Mouse (Mus musculus): Measurements from ENCODE around the gene Gm45716. TPM values are rescaled to one million over a fixed set of nuclear protein-coding genes. Genes with fewer than 3 reads are reported as not detected.

Gm45716 gene
- polyA plus RNA-seq, 1 experiment: 3.5 TPM

DNA sequence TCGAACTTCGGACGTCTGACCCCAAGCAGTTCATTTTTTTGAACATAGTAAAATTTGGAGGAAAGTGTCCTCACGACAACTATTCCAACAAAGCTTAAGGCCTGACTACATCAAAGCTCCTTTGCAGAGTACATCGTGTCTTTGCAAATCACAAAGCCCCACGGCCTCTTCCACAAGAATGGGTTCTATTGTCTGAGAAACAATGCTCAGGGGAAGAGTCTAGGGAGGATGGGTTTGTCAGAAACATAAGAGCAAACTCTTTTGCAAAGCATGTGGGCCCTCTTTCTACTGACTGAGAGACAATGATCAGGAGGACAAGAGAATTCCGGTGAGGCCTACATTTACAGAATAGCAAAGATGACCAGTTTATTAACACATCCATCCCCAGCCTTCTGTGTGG is 26.8 kb downstream of the Gm45716 start:
- no peak for DNase-seq (ENCODE audit: low spot score)

GRCm38 (mm10) chr11:90220022-90220645 is 32.7 kb downstream of the Gm45716 start:
- DNase-seq (ENCODE audit: low spot score): no peak

DNA sequence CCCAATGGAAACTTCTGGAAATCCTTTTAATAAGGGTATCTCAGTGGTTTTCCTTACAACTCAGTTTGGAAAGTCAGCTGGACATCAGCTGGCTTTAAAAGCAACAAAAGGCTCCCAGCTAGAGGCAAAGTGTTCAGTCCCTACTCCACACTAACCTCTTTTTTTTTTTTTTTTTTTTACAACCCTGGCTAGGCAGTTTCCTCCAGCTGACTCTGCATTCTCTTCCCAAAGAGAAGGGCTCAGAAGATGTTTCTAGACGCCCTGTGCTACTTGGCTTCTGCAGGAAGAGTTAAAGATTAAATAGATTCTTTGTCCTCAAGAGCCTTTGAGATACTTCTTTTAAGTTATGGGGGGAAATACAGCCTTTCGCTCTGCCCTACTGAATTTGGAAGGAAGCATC is 33.3 kb downstream of the Gm45716 start:
- DNase-seq (ENCODE audit: low spot score): no peak

GRCm38 (mm10) chr11:90224914-90225470 is 37.5 kb downstream of the Gm45716 start:
- no peak for DNase-seq (ENCODE audit: low spot score)

DNA sequence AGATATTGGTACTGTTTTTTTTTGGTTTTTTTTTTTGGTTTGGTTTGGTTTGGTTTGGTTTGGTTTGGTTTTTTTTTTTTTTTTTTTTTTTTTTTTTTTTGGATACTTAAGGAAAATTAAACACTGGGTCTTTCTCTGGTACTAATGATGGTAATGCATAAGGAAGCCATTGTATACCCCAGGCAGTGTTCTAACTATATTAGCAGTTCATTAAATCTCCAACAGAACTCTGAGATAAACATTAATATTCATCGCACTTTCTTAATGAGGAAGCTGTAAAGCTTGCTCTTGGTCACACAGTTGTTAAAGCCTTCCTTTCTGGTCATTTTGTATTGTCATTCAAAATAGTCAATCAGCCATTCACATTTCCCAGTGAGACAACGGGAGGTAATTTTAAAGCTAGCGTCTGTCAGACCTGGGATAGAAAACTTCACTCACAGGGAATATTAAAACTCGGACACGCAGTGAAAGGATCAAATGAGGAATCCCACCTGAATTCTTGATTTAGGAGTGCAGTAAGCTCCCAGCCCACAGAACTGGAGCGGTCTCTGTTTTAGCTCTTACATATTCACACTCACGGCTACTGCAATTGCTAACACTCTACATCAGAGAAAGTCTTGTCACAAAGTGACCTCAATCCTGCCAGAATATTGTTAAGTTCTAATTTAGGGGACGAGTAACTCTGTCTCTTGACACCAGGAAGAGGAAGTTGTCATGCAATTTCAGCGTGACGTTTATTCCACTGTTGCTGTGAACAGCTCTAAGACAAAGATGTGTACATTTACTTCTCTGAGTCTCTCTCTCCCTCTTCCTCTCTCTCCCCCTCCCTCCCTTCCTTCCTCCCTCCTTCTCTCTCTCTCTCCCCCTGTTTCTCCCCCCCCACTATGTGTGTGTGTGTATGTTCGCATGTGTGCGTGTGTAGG is 39.8 kb downstream of the Gm45716 start:
- DNase-seq (ENCODE audit: low spot score): no peak

GRCm38 (mm10) chr11:90228251-90228949 is 40.9 kb downstream of the Gm45716 start:
- DNase-seq (ENCODE audit: low spot score): no peak

DNA sequence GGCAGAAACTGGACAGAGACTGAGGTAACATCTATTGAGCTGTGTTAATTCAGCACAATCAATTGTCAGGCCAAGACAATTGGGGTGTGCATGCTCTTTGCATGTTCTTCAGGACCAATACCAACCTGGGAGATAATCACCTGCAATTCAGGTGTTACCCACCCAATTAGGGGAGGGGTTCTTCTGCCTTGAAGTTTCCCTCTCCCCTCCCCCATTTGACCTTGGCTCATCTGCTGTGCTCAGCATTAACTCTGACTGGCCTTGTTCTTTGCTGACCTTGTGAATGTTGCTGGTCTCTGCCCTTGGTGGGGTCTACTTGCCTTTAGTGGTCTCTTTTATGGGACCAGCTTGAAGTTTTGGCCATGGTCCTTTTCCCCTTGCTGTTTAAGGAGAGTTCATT is 42.3 kb downstream of the Gm45716 start:
- no peak for DNase-seq (ENCODE audit: low spot score)

GRCm38 (mm10) chr11:90230671-90231070 is 43.2 kb downstream of the Gm45716 start:
- DNase-seq (ENCODE audit: low spot score): no peak

DNA sequence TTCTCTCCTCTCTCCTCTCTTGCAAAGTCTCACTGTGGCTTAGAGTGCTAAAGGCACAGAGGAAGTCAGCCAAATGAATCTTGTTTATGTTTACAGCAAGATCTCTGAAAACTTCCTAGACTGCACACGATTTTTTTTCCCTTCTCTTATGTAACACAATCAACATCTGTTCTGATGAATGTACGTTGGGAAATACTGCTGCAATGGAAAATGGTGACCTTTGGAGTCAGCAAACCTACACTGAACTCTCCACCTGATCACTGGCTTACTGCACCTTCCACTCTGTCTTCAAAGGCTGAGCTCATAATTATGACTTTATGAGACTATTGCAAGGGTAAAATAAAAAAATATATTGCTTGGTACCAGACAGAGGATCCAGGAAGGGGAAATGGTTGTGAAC is 44.1 kb downstream of the Gm45716 start:
- no peak for DNase-seq (ENCODE audit: low spot score)

DNA sequence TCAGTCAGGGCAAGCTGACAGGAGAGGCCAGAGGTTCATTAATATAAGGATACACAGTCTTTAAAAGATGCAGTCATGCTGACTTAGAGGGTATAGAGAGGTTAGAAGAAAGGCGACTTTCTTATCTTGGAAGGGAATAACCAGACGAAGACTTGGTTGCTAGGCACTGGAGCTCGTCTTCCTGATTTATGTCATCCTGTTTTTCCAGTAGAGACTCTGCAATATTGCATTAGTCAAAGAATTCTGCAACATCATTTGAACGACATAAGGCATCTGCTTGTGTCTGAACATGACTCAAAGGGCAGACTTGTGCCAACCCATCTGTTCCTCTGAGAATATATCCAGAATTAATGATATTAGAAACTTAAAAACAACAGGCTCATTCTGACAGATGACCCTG is 45.2 kb downstream of the Gm45716 start:
- DNase-seq (ENCODE audit: low spot score): no peak

GRCm38 (mm10) chr11:90235221-90235620 is 47.7 kb downstream of the Gm45716 start:
- DNase-seq (ENCODE audit: low spot score): no peak

DNA sequence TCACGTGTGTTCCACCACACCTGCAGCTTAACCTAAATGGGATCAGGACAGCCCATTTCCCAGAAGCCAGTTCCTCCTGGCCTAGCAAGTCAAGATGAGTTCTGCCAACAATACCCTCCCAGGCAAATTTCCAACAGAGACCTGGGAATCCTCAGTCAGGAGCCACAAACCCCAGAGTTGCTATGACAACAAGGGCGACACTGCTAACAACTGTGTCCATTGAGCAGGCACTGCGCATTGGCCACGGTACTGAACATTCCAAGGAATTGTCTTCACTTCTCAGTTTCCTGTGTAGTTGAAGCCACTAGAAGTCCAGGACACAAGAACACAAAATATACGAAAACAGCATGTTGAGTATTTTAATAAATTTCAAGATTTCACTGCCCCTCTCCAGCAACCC is 50.1 kb downstream of the Gm45716 start:
- DNase-seq (ENCODE audit: low spot score): no peak

DNA sequence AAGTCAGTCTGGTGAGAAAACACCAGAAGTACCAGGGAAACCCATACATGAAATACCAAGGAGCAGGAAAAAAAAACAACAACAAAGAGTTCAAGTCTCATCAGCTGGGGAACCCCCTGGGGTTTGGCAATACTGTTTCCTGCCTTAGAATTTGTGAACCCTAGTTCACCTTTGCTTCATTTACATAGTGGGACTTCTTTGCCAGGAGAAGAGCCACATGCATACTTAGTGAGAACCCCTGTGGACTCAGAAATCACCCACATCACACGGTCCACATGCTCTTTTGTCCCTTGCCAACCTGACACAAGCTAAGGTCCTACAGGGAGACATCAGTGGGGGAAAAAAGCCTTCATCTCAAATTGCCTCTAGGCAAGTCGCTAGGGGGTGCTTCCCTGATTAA is 51.2 kb downstream of the Gm45716 start:
- no peak for DNase-seq (ENCODE audit: low spot score)

GRCm38 (mm10) chr11:90240652-90241330 is 53.3 kb downstream of the Gm45716 start:
- no peak for DNase-seq (ENCODE audit: low spot score)

GRCm38 (mm10) chr11:90241874-90242273 is 54.4 kb downstream of the Gm45716 start:
- no peak for DNase-seq (ENCODE audit: low spot score)

GRCm38 (mm10) chr11:90243300-90243699 is 55.8 kb downstream of the Gm45716 start:
- DNase-seq (ENCODE audit: low spot score): no peak

DNA sequence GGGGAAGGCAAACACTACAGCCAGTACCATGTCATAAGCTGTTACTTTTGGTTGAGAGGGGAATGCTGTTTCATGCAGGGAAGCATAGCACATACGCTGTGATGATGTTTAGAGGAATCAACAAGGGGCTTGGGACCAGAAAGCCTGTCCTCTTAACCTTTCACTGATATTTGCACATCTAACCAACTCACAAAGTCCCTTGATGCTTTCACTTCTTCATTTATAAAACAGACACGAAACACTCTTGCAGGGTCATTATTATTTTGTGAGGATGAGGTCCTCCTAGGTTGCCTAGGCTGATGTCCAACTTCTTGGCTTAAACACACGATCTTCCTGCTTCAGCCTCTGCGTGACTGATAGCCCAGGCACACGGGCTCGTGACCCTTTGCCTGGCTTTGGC is 58.1 kb downstream of the Gm45716 start:
- no peak for DNase-seq (ENCODE audit: low spot score)

- DNase-seq (ENCODE audit: low spot score): no peak
Measured at GRCm38 (mm10) chr11:90246676-90247075, 59.2 kb downstream of the Gm45716 start.

- DNase-seq (ENCODE audit: low spot score): no peak
Measured at GRCm38 (mm10) chr11:90247793-90248192, 60.3 kb downstream of the Gm45716 start.

- DNase-seq (ENCODE audit: low spot score): peak; percentile 91
Measured at GRCm38 (mm10) chr11:90249025-90249650, 61.7 kb downstream of the Gm45716 start, which contains the start of gene Mmd. Mmd (plus strand) TSS chr11:90249456.

- no peak for DNase-seq (ENCODE audit: low spot score)
Measured at GRCm38 (mm10) chr11:90249701-90250141, 62.2 kb downstream of the Gm45716 start.
